Mouse (Mus musculus) lung, embryonic 14.5 days (tissue): ENCODE results near the gene Fgl2. TPM values are rescaled to one million over a fixed set of nuclear protein-coding genes. Genes with fewer than 3 reads are reported as not detected.
A peak's percentile ranks its signal among the peaks of the same experiment; 100 is the strongest.

Source experiments
- ATAC-seq: fragments of 200-750 bp; cut with Nextera tagmentation; 2 replicates; pipeline ENCODE4 v1.8.0; 2017; ENCODE audit warnings: mild to moderate bottlenecking, moderate TSS enrichment, moderate library complexity; ENCODE audit not compliant: insufficient read depth
- DNase-seq: peaks from one replicate; pipeline ENCODE4 v3.0.0-alpha.2; 2015
- H3K27ac ChIP-seq: fragments of 300-500 bp; sonication (generic); 2 replicates; pipeline ENCODE4 v1.5.1; 2014; ENCODE audit warnings: low read depth, mild to moderate bottlenecking, moderate library complexity
- H3K27me3 ChIP-seq: fragments of 300-500 bp; sonication (generic); 2 replicates; pipeline ENCODE4 v1.6.1; 2014; ENCODE audit warnings: low read length, control low read depth; ENCODE audit not compliant: insufficient read depth
- H3K36me3 ChIP-seq: fragments of 300-500 bp; sonication (generic); 2 replicates; pipeline ENCODE4 v1.6.1; 2014; ENCODE audit warnings: control low read depth; ENCODE audit not compliant: insufficient read depth
- H3K4me1 ChIP-seq: fragments of 300-500 bp; sonication (generic); 2 replicates; pipeline ENCODE4 v1.6.1; 2014; ENCODE audit warnings: antibody characterized with exemption, control low read depth; ENCODE audit not compliant: insufficient read depth
- H3K4me2 ChIP-seq: fragments of 300-500 bp; sonication (generic); 2 replicates; pipeline ENCODE4 v1.6.1; 2014; ENCODE audit warnings: mild to moderate bottlenecking
- H3K4me3 ChIP-seq: fragments of 300-500 bp; sonication (generic); 2 replicates; pipeline ENCODE4 v1.5.1; 2014; ENCODE audit warnings: low read depth, low read length
- H3K9ac ChIP-seq: fragments of 300-500 bp; sonication (generic); 2 replicates; pipeline ENCODE4 v1.6.1; 2014
- H3K9me3 ChIP-seq: fragments of 300-500 bp; sonication (generic); 2 replicates; pipeline ENCODE4 v1.6.1; 2016; ENCODE audit warnings: low read depth, low read length, control low read depth
- CTCF ChIP-seq: IDR thresholded peaks from 2 replicates; pipeline ENCODE4 v1.5.1; 2016; ENCODE audit warnings: antibody characterized with exemption, low read depth
- WGBS: fragments of 180-500 bp; shearing (Covaris S2); extraction: QIAGEN DNeasy Blood & Tissue Kit; methylation state at CpG from one replicate; pipeline ENCODE4 v1.1.7; 2014; 5-methylcytosine and 5-hydroxymethylcytosine counted together
- polyA plus RNA-seq: library from polyadenylated mRNA; unstranded; fragments of >200 nt; fragmentation: Nextera tagmentation; extraction: Ambion mirVana; gene quantifications from 2 replicates; pipeline ENCODE4 v1.2.1, GENCODE M21; 2014

Fgl2 gene
- polyA plus RNA-seq, 1 experiment from 2014 or later, result 1.6 TPM

- peaks cover 4% of the 10 kb centered on the region for H3K27me3 ChIP-seq
- ATAC-seq (no peak), DNase-seq (peak; percentile 4)
- TF ChIP-seq CTCF, result no peak
- no peak overlapping the region for H3K9ac ChIP-seq
- no peaks in the 10 kb centered on the region for H3K36me3 ChIP-seq
- 0 out of 2 replicates have a peak, but pooled peaks cover 5% of the 10 kb centered on the region for H3K4me1 ChIP-seq
- peak overlapping the region; percentile 42; the same call in 1 of the 2 replicates for H3K4me3 ChIP-seq
- 38% methylated on average over 5 of the region's 5 CpGs for WGBS
- no peak overlapping the region for H3K27ac ChIP-seq
- peak overlapping the region; percentile 92 for H3K4me2 ChIP-seq
- no peaks in the 10 kb centered on the region for H3K9me3 ChIP-seq
Observed at GRCm38 (mm10) chr5:21371920-21372319, 522 bp upstream of the Fgl2 start.

- no peak overlapping the region; the same call in 1 of the 2 replicates for H3K9ac ChIP-seq
- no peaks in the 10 kb centered on the region for H3K36me3 ChIP-seq
- peaks cover 4% of the 10 kb centered on the region for H3K27me3 ChIP-seq
- WGBS, result 55% methylated on average over 7 of the region's 7 CpGs
- peak overlapping the region; percentile 92; the same call in 1 of the 2 replicates for H3K4me2 ChIP-seq
- H3K9me3 ChIP-seq, result no peaks in the 10 kb centered on the region
- H3K27ac ChIP-seq, result no peak overlapping the region
- ATAC-seq, result no peak
- H3K4me1 ChIP-seq, result 0 out of 2 replicates have a peak, but pooled peaks cover 5% of the 10 kb centered on the region
- DNase-seq, result no peak
- H3K4me3 ChIP-seq, result peak overlapping the region; percentile 42
- TF ChIP-seq CTCF, result no peak
Observed at GRCm38 (mm10) chr5:21373180-21373518, 707 bp downstream of the Fgl2 start.

DNA sequence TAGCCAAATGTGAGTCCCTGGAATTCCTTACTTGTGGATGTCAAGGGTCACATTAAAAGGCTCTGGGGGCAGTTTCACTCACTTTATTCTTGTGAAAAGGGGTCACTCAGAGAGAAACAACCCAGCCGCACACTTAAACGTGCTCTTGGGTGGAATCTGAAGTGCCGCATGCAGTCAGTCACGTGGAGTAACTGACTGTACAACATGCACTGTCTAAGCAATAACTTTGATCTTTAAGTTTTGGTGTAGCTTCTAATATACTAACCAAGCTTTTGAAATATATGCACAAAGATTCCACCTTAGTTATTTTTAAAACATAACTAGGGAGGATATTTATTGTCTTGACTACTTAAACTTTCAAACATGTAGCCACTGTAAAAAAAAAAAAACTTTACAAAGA lies 4.5 kb downstream of the Fgl2 start:
- Histone ChIP-seq H3K36me3 (no peaks in the 10 kb centered on the region), H3K4me2 (no peak overlapping the region), H3K9me3 (no peaks in the 10 kb centered on the region), H3K27me3 (peaks cover 4% of the 10 kb centered on the region), H3K27ac (no peak overlapping the region), H3K9ac (no peak overlapping the region), H3K4me1 (peaks cover 5% of the 10 kb centered on the region; the same call in 1 of the 2 replicates), H3K4me3 (no peak overlapping the region)
- TF ChIP-seq CTCF, result no peak
- 47% methylated on average over 4 of the region's 4 CpGs for WGBS
- DNase-seq (no peak), ATAC-seq (no peak)

GRCm38 (mm10) chr5:21378397-21378796 lies 6.0 kb downstream of the Fgl2 start:
- H3K4me1 ChIP-seq, result peaks cover 8% of the 10 kb centered on the region
- H3K9me3 ChIP-seq, result no peaks in the 10 kb centered on the region
- no peak overlapping the region for H3K4me2 ChIP-seq
- ATAC-seq, result no peak
- no peak overlapping the region for H3K9ac ChIP-seq
- no peaks in the 10 kb centered on the region for H3K36me3 ChIP-seq
- TF ChIP-seq CTCF, result no peak
- no peak for DNase-seq
- H3K27ac ChIP-seq, result no peak overlapping the region
- whole genome bisulfite sequencing, result 20% methylated on average over 2 of the region's 2 CpGs
- no peaks in the 10 kb centered on the region for H3K27me3 ChIP-seq
- H3K4me3 ChIP-seq, result no peak overlapping the region

GRCm38 (mm10) chr5:21381986-21382385 lies 9.5 kb downstream of the Fgl2 start:
- DNase-seq (peak; percentile 66), ATAC-seq (no peak)
- Histone ChIP-seq H3K4me1 (peaks cover 8% of the 10 kb centered on the region), H3K9ac (no peak overlapping the region), H3K27me3 (no peaks in the 10 kb centered on the region), H3K4me3 (no peak overlapping the region), H3K36me3 (no peaks in the 10 kb centered on the region), H3K27ac (no peak overlapping the region), H3K4me2 (no peak overlapping the region), H3K9me3 (no peaks in the 10 kb centered on the region)
- WGBS, result 9% methylated on average over 6 of the region's 6 CpGs
- TF ChIP-seq CTCF, result no peak

DNA sequence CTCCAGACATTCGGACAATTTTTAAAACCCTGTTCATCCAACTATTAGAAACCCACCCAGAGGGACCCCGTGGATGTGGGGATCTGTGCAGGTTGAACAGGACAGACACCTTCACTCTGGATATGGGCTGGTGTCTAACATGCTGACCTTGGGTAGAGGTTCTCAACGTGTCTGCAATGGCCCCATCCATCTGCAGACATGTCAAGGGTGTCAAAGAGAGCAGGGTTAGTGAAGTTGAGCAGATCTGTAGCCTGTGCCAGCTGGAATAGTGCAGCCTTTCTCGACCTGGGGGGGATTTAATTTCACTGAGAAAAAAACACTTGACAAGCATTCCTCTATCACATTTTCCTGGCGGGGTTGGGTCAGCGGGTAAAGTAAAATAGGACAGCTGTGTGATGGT lies 10.2 kb downstream of the Fgl2 start:
- Histone ChIP-seq H3K9me3 (no peaks in the 10 kb centered on the region), H3K27ac (no peak overlapping the region), H3K9ac (no peak overlapping the region), H3K27me3 (no peaks in the 10 kb centered on the region), H3K4me1 (peaks cover 8% of the 10 kb centered on the region), H3K36me3 (no peaks in the 10 kb centered on the region), H3K4me2 (no peak overlapping the region), H3K4me3 (no peak overlapping the region)
- DNase-seq (no peak), ATAC-seq (peak; percentile 38; the same call in 1 of the 2 replicates)
- TF ChIP-seq CTCF, result no peak
- WGBS, result 25% methylated on average over 6 of the region's 6 CpGs

GRCm38 (mm10) chr5:21383392-21384251 lies 11.2 kb downstream of the Fgl2 start:
- H3K9ac ChIP-seq, result no peak overlapping the region
- H3K4me1 ChIP-seq, result peaks cover 8% of the 10 kb centered on the region
- H3K4me3 ChIP-seq, result no peak overlapping the region
- H3K9me3 ChIP-seq, result no peaks in the 10 kb centered on the region
- no peak for TF ChIP-seq CTCF
- DNase-seq (peak; percentile 26), ATAC-seq (peak; percentile 30; the same call in 1 of the 2 replicates)
- H3K4me2 ChIP-seq, result peak overlapping the region; percentile 15; the same call in 1 of the 2 replicates
- H3K27ac ChIP-seq, result peak overlapping the region; percentile 8; the same call in 1 of the 2 replicates
- H3K27me3 ChIP-seq, result no peaks in the 10 kb centered on the region
- 23% methylated on average over 14 of the region's 14 CpGs for WGBS
- H3K36me3 ChIP-seq, result no peaks in the 10 kb centered on the region
